Mouse (Mus musculus) urinary bladder, postnatal 10 days (tissue): Measurements from ENCODE around the gene Dpy19l3.
A peak's percentile ranks its signal among the peaks of the same experiment; 100 is the strongest.

Experiments used
- DNase-seq: peaks from one replicate; pipeline ENCODE4 v3.0.0; 2022; ENCODE audit warnings: low spot score

The Dpy19l3 gene

GRCm38 (mm10) chr7:35688781-35689349 is 65.4 kb downstream of the Dpy19l3 start:
- DNase-seq = no peak

- DNase-seq = no peak
Measured at GRCm38 (mm10) chr7:35688276-35688675, 66.0 kb downstream of the Dpy19l3 start.

- DNase-seq = no peak
Measured at GRCm38 (mm10) chr7:35687229-35687628, 67.0 kb downstream of the Dpy19l3 start.

GRCm38 (mm10) chr7:35686756-35687155 is 67.5 kb downstream of the Dpy19l3 start:
- DNase-seq = peak; percentile 27

GRCm38 (mm10) chr7:35686216-35686615 is 68.0 kb downstream of the Dpy19l3 start:
- DNase-seq = no peak

- DNase-seq = no peak
Measured at GRCm38 (mm10) chr7:35683409-35684122, 70.7 kb downstream of the Dpy19l3 start.

- DNase-seq = no peak
Measured at GRCm38 (mm10) chr7:35681559-35681958, 72.7 kb downstream of the Dpy19l3 start.

GRCm38 (mm10) chr7:35678976-35679375 is 75.3 kb downstream of the Dpy19l3 start:
- DNase-seq = no peak

- DNase-seq = no peak
Measured at GRCm38 (mm10) chr7:35668066-35669041, 85.9 kb downstream of the Dpy19l3 start.

GRCm38 (mm10) chr7:35663790-35664376 is 90.4 kb downstream of the Dpy19l3 start:
- DNase-seq = no peak

GRCm38 (mm10) chr7:35659173-35659572 is 95.1 kb downstream of the Dpy19l3 start:
- DNase-seq = no peak

GRCm38 (mm10) chr7:35657829-35658228 is 96.4 kb downstream of the Dpy19l3 start:
- no peak for DNase-seq

- DNase-seq = no peak
Measured at GRCm38 (mm10) chr7:35651583-35652270, 102.5 kb downstream of the Dpy19l3 start.

- DNase-seq = no peak
Measured at GRCm38 (mm10) chr7:35650716-35651410, 103.4 kb downstream of the Dpy19l3 start.

GRCm38 (mm10) chr7:35649071-35649470 is 105.2 kb downstream of the Dpy19l3 start:
- DNase-seq = no peak

GRCm38 (mm10) chr7:35648239-35649069 is 105.8 kb downstream of the Dpy19l3 start:
- DNase-seq = no peak

- DNase-seq = peak; percentile 95
Measured at GRCm38 (mm10) chr7:35647101-35647698, 107.1 kb downstream of the Dpy19l3 start, which contains the start of gene Pdcd5. Gene Pdcd5, minus strand, starts transcription at chr7:35647521.

GRCm38 (mm10) chr7:35646317-35647081 is 107.8 kb downstream of the Dpy19l3 start:
- DNase-seq = no peak

GRCm38 (mm10) chr7:35640072-35640471 is 114.2 kb downstream of the Dpy19l3 start:
- no peak for DNase-seq
